Mouse (Mus musculus): Measurements from ENCODE around the gene Adck2. TPM values are rescaled to one million over a fixed set of nuclear protein-coding genes. Genes with fewer than 3 reads are reported as not detected.

The Adck2 gene
- total RNA-seq, 2 experiments from 2014 or later = 7.0 to 7.7 TPM

GRCm38 (mm10) chr6:39555648-39555945 lies 18.1 kb upstream of the Adck2 start:
- no peak for DNase-seq
- intact Hi-C loops (cut with DNase I; ENCODE audit: low total_unique reads) = no loop called here

- DNase-seq = peak; percentile 50
- intact Hi-C loops (cut with DNase I; ENCODE audit: low total_unique reads) = no loop called here
Observed at GRCm38 (mm10) chr6:39556900-39557659, 16.6 kb upstream of the Adck2 start.

- intact Hi-C loops (cut with DNase I; ENCODE audit: low total_unique reads) = no loop called here
- DNase-seq = peak; percentile 89
Observed at GRCm38 (mm10) chr6:39557723-39558261, 15.9 kb upstream of the Adck2 start, which contains the start of gene Dennd2a. Gene Dennd2a, minus strand, starts transcription at chr6:39557867.

- DNase-seq = no peak
- intact Hi-C loops (cut with DNase I; ENCODE audit: low total_unique reads) = no loop called here
Observed at GRCm38 (mm10) chr6:39559276-39559939, 14.3 kb upstream of the Adck2 start.

- intact Hi-C loops (cut with DNase I; ENCODE audit: low total_unique reads) = loop anchor here (2.0 kb wide), 1 partner anchor 100 kb away; no protein-coding TSS in a partner anchor
- peak; percentile 55 for DNase-seq
Observed at GRCm38 (mm10) chr6:39562166-39563015, 11.3 kb upstream of the Adck2 start.

- no peak for DNase-seq
- intact Hi-C loops (cut with DNase I; ENCODE audit: low total_unique reads) = no loop called here
Observed at GRCm38 (mm10) chr6:39567528-39567927, 6.1 kb upstream of the Adck2 start.

- DNase-seq = no peak
- intact Hi-C loops (cut with DNase I; ENCODE audit: low total_unique reads) = no loop called here
Observed at GRCm38 (mm10) chr6:39570426-39570825, 3.2 kb upstream of the Adck2 start.

- intact Hi-C loops (cut with DNase I; ENCODE audit: low total_unique reads) = no loop called here
- DNase-seq = no peak
Observed at GRCm38 (mm10) chr6:39574555-39574869, 839 bp downstream of the Adck2 start.

- no peak for DNase-seq
- intact Hi-C loops (cut with DNase I; ENCODE audit: low total_unique reads) = no loop called here
Observed at GRCm38 (mm10) chr6:39574951-39575350, 1.3 kb downstream of the Adck2 start.

- DNase-seq = no peak
- intact Hi-C loops (cut with DNase I; ENCODE audit: low total_unique reads) = no loop called here
Observed at GRCm38 (mm10) chr6:39579552-39579951, 5.9 kb downstream of the Adck2 start.

- intact Hi-C loops (cut with DNase I; ENCODE audit: low total_unique reads) = no loop called here
- DNase-seq = no peak
Observed at GRCm38 (mm10) chr6:39580558-39580957, 6.9 kb downstream of the Adck2 start.

- no peak for DNase-seq
- intact Hi-C loops (cut with DNase I; ENCODE audit: low total_unique reads) = no loop called here
Observed at GRCm38 (mm10) chr6:39581087-39581784, 7.6 kb downstream of the Adck2 start.

- DNase-seq = no peak
- intact Hi-C loops (cut with DNase I; ENCODE audit: low total_unique reads) = no loop called here
Observed at GRCm38 (mm10) chr6:39585517-39585916, 11.8 kb downstream of the Adck2 start, which contains the start of gene Gm42420. Gene Gm42420, plus strand, starts transcription at chr6:39585753.

- no peak for DNase-seq
- intact Hi-C loops (cut with DNase I; ENCODE audit: low total_unique reads) = no loop called here
Observed at GRCm38 (mm10) chr6:39591481-39591880, 17.8 kb downstream of the Adck2 start.

- intact Hi-C loops (cut with DNase I; ENCODE audit: low total_unique reads) = no loop called here
- DNase-seq = peak; percentile 93
Observed at GRCm38 (mm10) chr6:39592401-39593214, 18.9 kb downstream of the Adck2 start, which contains the start of gene Ndufb2. Gene Ndufb2, plus strand, starts transcription at chr6:39592574.

GRCm38 (mm10) chr6:39600851-39601250 lies 27.2 kb downstream of the Adck2 start:
- DNase-seq = no peak
- intact Hi-C loops (cut with DNase I; ENCODE audit: low total_unique reads) = no loop called here

- DNase-seq = no peak
- intact Hi-C loops (cut with DNase I; ENCODE audit: low total_unique reads) = no loop called here
Observed at GRCm38 (mm10) chr6:39601828-39602227, 28.2 kb downstream of the Adck2 start.

GRCm38 (mm10) chr6:39604565-39604964 lies 30.9 kb downstream of the Adck2 start:
- DNase-seq = no peak
- intact Hi-C loops (cut with DNase I; ENCODE audit: low total_unique reads) = no loop called here

GRCm38 (mm10) chr6:39606056-39606455 lies 32.4 kb downstream of the Adck2 start:
- DNase-seq = no peak
- intact Hi-C loops (cut with DNase I; ENCODE audit: low total_unique reads) = no loop called here

Data from gastrocnemius, postnatal 14 days (tissue).